11 mouse cellular contexts compared by ENCODE assay signal in the genomic region with DNA sequence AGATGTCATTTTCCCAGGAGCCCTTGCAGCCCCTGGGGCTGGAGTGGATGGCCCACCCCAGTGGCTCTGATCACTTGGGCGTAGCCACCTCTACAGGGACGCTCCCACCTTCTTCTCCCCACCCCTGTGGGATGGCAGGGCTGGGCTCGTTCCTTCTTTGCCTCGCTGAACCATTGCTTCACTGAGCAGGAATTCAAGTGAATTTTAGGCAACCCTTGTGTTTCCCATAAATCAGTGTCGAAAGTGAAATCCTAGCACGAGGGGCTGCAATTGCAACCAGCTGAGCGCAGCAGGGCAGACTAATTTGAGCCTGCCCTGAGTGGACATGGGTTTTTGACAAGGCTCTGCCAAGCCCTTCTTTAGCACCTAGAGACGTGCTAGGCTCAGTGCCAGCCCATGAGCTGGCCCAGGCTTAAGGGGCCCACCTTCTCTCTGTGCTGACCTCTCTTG. TPM values are rescaled to one million over a fixed set of nuclear protein-coding genes. Genes with fewer than 3 reads are reported as not detected.
DNase-seq lines count a peak whose midpoint lies in the region; ATAC-seq and TF ChIP-seq lines count a peak whose summit lies in the region.
"Had no signal": no experiment of that assay in that cellular context is flagged by ENCODE, and none has a peak within 500 bp of the region (broad histone marks: within the 10 kb centered on the region; RNA-seq: fewer than 3 reads in every experiment).

No protein-coding gene starts in this region.

- no peak overlapping the region for H3K9ac ChIP-seq in lung, embryonic 14.5 days
- H3K9ac ChIP-seq: neural tube, embryonic 13.5 days had no signal

- intact Hi-C loops in gastrocnemius, adult 2 months (cut with DNase I): no loop called here

- H3K27me3 ChIP-seq in heart, embryonic 10.5 days (ENCODE audit: insufficient read depth, poor library complexity, severe bottlenecking): 0 out of 2 replicates have a peak, but pooled peaks cover 1% of the 10 kb centered on the region
- H3K27me3 ChIP-seq in lung, embryonic 14.5 days (ENCODE audit: insufficient read depth, low read length): no peaks in the 10 kb centered on the region
- H3K27me3 ChIP-seq: neural tube, embryonic 13.5 days had no signal

- H3K4me3 ChIP-seq in gastrocnemius, adult 2 months: no peak overlapping the region
- no peak overlapping the region for H3K4me3 ChIP-seq in heart, embryonic 10.5 days
- no peak overlapping the region for H3K4me3 ChIP-seq in lung, embryonic 14.5 days (ENCODE audit: low read depth, low read length)
- H3K4me3 ChIP-seq: neural tube, embryonic 13.5 days had no signal

- no peak for TF ChIP-seq CTCF in gastrocnemius, adult 2 months (IDR thresholded peaks at IDR 0.05)
- TF ChIP-seq CTCF in lung, embryonic 14.5 days (IDR thresholded peaks at IDR 0.05; ENCODE audit: low read depth): no peak

- ATAC-seq in lung, embryonic 14.5 days (ENCODE audit: insufficient read depth): no peak

- H3K27ac ChIP-seq in gastrocnemius, adult 2 months: peak overlapping the region; percentile 73
- H3K27ac ChIP-seq in heart, embryonic 10.5 days: peak overlapping the region; percentile 83
- H3K27ac ChIP-seq in lung, embryonic 14.5 days (ENCODE audit: low read depth): peak overlapping the region; percentile 38; the same call in 1 of the 2 replicates
- H3K27ac ChIP-seq: neural tube, embryonic 13.5 days had no signal

- peak; percentile 69 for DNase-seq in gastrocnemius, adult 2 months
- no peak for DNase-seq in gastrocnemius, postnatal 10 days
- DNase-seq in ZHBTc4 (ENCODE audit: low read depth, low spot score): peak; percentile 21
- no peak for DNase-seq in heart, embryonic 10.5 days (ENCODE audit: low spot score)
- DNase-seq in lung, embryonic 14.5 days: peak; percentile 46
- DNase-seq in left cerebral cortex, adult 9 months (ENCODE audit: low spot score in 2 of 2): no peak
- no peak for DNase-seq in thymus, postnatal 0 days (ENCODE audit: low spot score)
- no peak for DNase-seq in layer of hippocampus, postnatal 10 days (ENCODE audit: low spot score in 2 of 2)
- DNase-seq: cerebellum, postnatal 14 days had no signal

- no peaks in the 10 kb centered on the region for H3K9me3 ChIP-seq in heart, embryonic 10.5 days
- H3K9me3 ChIP-seq in lung, embryonic 14.5 days (ENCODE audit: low read depth, low read length): no peaks in the 10 kb centered on the region
- H3K9me3 ChIP-seq: neural tube, embryonic 13.5 days had no signal

- H3K36me3 ChIP-seq in heart, embryonic 10.5 days: no peaks in the 10 kb centered on the region
- no peaks in the 10 kb centered on the region for H3K36me3 ChIP-seq in lung, embryonic 14.5 days (ENCODE audit: insufficient read depth)
- H3K36me3 ChIP-seq: neural tube, embryonic 13.5 days had no signal

- peaks cover 36% of the 10 kb centered on the region for H3K4me1 ChIP-seq in heart, embryonic 10.5 days
- peaks cover 32% of the 10 kb centered on the region for H3K4me1 ChIP-seq in lung, embryonic 14.5 days (ENCODE audit: insufficient read depth)

- H3K4me2 ChIP-seq in lung, embryonic 14.5 days: no peak overlapping the region
- H3K4me2 ChIP-seq: neural tube, embryonic 13.5 days had no signal

- WGBS in heart, embryonic 10.5 days: 60% methylated on average over 8 of the region's 8 CpGs
- 47% methylated on average over 8 of the region's 8 CpGs for WGBS in lung, embryonic 14.5 days

RNA-seq across cellular contexts. Expression of a gene that starts 47.6 kb away (rescaled TPM):
- total RNA-seq in gastrocnemius, adult 2 months (2021): not detected
- total RNA-seq in gastrocnemius, postnatal 10 days (2021): under 1 TPM in 1 of 2 experiments, not detected in 1; 0.16 TPM
- 0.41 and 0.68 TPM in 2 replicates for polyA plus RNA-seq in heart, embryonic 10.5 days (2016; fragmentation: Nextera tagmentation; extraction: Ambion mirVana)
- 0.21 TPM in 1 of 2 replicates, not detected in the other for polyA plus RNA-seq in lung, embryonic 14.5 days (2014; fragmentation: Nextera tagmentation; extraction: Ambion mirVana)
- polyA plus RNA-seq in thymus, postnatal 0 days (2015; fragmentation: Nextera tagmentation; extraction: Ambion mirVana): 5.6 and 5.9 TPM in 2 replicates
- not detected for total RNA-seq in layer of hippocampus, postnatal 10 days (2021)
- polyA plus RNA-seq: C2C12; neural tube, embryonic 13.5 days had no signal

Comparison
In these comparisons a context has a peak if more than half of its experiments do, and no peak if none do; other contexts are left out.
1. DNase-seq: peak in gastrocnemius, adult 2 months (single experiment), ZHBTc4 (single experiment) and lung, embryonic 14.5 days (single experiment); none in gastrocnemius, postnatal 10 days (single experiment), heart, embryonic 10.5 days (single experiment), left cerebral cortex, adult 9 months (0 of 2), thymus, postnatal 0 days (single experiment) and layer of hippocampus, postnatal 10 days (0 of 2).
2. Peak in every context shown above with its lines, with median percentiles within 50 percentile points of each other: H3K27ac ChIP-seq.